Mouse (Mus musculus): ENCODE results near the gene Tas1r3. TPM values are rescaled to one million over a fixed set of nuclear protein-coding genes. Genes with fewer than 3 reads are reported as not detected.

The Tas1r3 gene
- polyA plus RNA-seq, 1 experiment from 2014 or later, result 0.57 TPM

- Histone ChIP-seq H3K4me3 (no peak overlapping the region), H3K4me1 (peaks cover 31% of the 10 kb centered on the region), H3K9ac (replicated peaks) (no peak overlapping the region), H3K27me3 (no peaks in the 10 kb centered on the region), H3K9me3 (no peaks in the 10 kb centered on the region), H3K36me3 (peaks cover 26% of the 10 kb centered on the region), H3K4me2 (replicated peaks) (0 out of 2 replicates have a peak overlapping the region, but pooled peaks have one; percentile 96), H3K27ac (replicated peaks) (no peak overlapping the region)
- WGBS, result 93% methylated on average over 3 of the region's 3 CpGs
- no peak for ATAC-seq (ENCODE audit: low FRiP score, low read depth)
Observed at GRCm38 (mm10) chr4:155849792-155850451, 13.2 kb downstream of the Tas1r3 start.

DNA sequence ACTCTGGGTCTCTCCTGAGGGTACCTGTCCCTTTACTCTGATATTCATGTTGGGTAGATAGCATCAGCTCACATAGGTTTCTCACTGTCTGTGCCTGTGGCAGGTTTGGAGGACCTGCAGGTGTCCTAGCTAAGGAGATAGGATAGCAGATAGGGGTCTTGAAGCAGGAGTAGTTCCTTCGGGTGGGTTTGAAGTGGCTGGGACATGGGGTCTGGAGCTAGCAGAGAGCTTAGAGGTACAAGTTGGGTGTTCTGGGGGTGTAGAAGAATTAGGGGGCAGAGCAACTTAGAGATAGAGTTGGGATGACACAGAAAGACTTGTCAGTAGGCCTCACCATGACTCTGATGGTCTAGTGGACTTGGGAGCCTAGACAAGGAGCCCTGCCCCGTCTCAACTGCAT, 13.8 kb downstream of the Tas1r3 start:
- H3K4me3 ChIP-seq, result peak overlapping the region; percentile 85; the same call in 1 of the 2 replicates
- 0 out of 2 replicates have a peak overlapping the region, but pooled peaks have one; percentile 90 for H3K9ac ChIP-seq (replicated peaks)
- H3K4me2 ChIP-seq (replicated peaks), result peak overlapping the region; percentile 96; the same call in 1 of the 2 replicates

DNA sequence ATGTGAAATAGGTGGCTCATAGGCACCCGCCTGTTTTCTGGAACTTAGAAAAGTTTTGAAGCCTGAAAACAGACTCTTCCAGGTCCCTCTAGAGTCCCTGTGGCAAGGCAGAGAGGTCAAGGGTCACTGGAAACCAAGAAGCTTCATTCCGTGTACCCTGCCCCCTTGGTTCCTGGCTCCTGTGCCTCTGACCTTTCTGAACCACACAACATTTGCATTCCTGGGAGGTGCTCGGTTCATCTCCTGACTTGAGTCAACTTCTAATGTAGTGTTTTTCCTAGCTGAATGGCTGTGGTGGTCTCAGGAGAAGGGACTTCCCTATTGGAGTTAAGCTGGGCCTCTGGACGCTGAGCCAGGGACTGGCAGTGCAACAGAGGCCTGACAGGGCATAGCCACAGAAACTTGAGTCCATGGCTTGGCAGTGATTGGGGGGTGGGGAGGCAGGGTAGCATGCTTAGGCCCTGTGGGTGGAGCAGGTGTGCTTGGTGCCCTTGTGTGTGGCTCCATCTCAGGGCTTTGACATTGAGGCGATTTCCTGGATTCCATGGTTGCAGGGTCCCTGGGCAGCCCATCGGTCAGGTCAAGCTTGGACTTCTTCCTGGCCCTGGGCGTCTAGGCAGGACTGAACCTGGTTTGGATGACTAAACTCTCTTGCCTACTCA, 14.6 kb downstream of the Tas1r3 start:
- 59% methylated on average over 7 of the region's 7 CpGs for WGBS
- H3K27ac ChIP-seq (replicated peaks), result no peak overlapping the region

More for the DNA sequence above, 13.8 kb downstream of the Tas1r3 start:
- H3K27ac ChIP-seq (replicated peaks), result no peak overlapping the region
- H3K27me3 ChIP-seq, result no peaks in the 10 kb centered on the region
- H3K4me1 ChIP-seq, result peaks cover 31% of the 10 kb centered on the region
- 89% methylated on average over 2 of the region's 2 CpGs for WGBS
- no peak for ATAC-seq (ENCODE audit: low FRiP score, low read depth)
- no peaks in the 10 kb centered on the region for H3K9me3 ChIP-seq
- peaks cover 20% of the 10 kb centered on the region for H3K36me3 ChIP-seq

DNA sequence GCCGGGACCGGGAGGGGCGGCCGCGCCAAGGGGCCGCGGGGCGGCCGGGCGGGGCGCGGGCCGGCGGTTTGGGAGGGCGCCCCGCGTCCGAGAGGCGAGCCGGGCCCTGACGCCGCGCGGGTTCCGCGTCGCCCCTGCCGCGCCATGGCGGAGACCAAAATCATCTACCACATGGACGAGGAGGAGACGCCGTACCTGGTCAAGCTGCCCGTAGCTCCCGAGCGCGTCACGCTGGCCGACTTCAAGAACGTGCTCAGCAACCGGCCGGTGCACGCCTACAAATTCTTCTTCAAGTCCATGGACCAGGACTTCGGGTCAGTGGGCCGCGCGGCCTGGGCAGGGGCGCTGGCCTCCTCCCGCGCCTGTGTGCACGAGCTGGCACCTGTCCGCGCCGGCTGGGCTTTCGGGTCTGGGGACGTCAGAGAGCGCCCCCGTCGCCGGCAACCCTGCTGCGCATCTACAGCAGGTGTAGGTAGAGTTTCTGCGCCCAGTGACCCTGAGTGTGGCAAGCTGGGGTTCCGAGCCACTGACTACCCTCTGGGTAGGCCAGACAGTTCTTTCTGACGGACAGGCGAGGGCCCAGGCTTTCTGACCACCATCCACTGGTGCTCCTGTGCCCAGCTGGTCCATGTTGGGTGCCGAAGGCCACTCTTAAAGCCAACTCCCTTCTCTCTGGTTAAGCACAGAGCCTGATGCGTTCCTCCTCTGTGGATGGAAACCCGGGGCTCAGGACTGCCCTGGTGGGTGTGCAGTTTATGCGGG, 15.4 kb downstream of the Tas1r3 start:
- H3K27me3 ChIP-seq, result no peaks in the 10 kb centered on the region
- peak; percentile 32 for ATAC-seq (ENCODE audit: low FRiP score, low read depth)
- H3K4me2 ChIP-seq (replicated peaks), result peak overlapping the region; percentile 96
- H3K9me3 ChIP-seq, result no peaks in the 10 kb centered on the region
- H3K36me3 ChIP-seq, result 0 out of 2 replicates have a peak, but pooled peaks cover 5% of the 10 kb centered on the region
- WGBS, result 2% methylated on average over 41 of the region's 69 CpGs
- H3K27ac ChIP-seq (replicated peaks), result peak overlapping the region; percentile 69
- peak overlapping the region; percentile 85 for H3K4me3 ChIP-seq
- peak overlapping the region; percentile 90 for H3K9ac ChIP-seq (replicated peaks)
- peaks cover 31% of the 10 kb centered on the region for H3K4me1 ChIP-seq

More for the DNA sequence above, 14.6 kb downstream of the Tas1r3 start:
- peak overlapping the region; percentile 96 for H3K4me2 ChIP-seq (replicated peaks)
- no peaks in the 10 kb centered on the region for H3K9me3 ChIP-seq
- H3K4me1 ChIP-seq, result peaks cover 31% of the 10 kb centered on the region
- H3K27me3 ChIP-seq, result no peaks in the 10 kb centered on the region
- H3K36me3 ChIP-seq, result peaks cover 12% of the 10 kb centered on the region; the same call in 1 of the 2 replicates
- H3K9ac ChIP-seq (replicated peaks), result peak overlapping the region; percentile 90
- ATAC-seq (ENCODE audit: low FRiP score, low read depth), result no peak
- H3K4me3 ChIP-seq, result peak overlapping the region; percentile 85

DNA sequence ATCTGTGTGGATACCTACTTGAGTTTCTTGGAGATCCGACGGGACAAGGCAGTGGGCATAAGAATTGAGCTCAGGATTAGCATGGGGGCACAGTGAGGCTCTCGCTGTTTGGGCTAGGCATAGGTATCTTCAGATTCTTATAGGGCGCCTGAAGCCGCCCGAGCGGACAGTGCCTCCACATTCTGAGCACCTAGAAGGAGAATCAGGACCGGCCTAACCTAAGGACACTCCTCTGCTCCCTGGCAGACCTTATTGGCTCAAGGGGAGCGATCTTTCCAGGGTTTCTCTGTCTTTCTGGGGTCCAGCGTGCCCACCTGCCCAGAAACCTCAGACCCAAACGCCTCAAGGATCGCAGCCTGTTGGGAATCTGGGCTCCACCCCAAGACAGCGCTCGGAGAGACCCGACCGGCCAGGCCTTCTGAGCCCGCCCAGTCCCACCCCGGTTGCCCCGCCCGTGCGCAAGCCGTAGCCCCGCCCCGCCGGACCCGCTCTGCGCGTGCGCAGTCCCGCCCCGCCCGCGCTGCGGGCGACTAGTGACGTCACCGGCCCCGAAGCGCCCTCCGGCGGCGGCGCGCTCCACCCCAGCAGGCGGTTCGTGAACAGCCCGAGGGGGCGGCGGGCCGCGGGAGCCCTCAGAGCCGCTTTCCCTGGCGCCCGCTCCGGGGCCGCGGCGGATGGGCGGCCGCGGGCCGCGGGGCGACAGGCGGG, 16.1 kb downstream of the Tas1r3 start, which contains the start of gene Dvl1:
TSS of gene Dvl1 (plus strand) at position 532 of the 708 bp plus-strand sequence.
- Histone ChIP-seq H3K27ac (replicated peaks) (peak within 1 kb of the TSS; percentile 77), H3K9me3 (no peaks in the 10 kb centered on the region), H3K4me2 (replicated peaks) (peak within 1 kb of the TSS; percentile 96), H3K4me3 (peak within 1 kb of the TSS; percentile 85), H3K4me1 (peaks cover 31% of the 10 kb centered on the region), H3K9ac (replicated peaks) (peak within 1 kb of the TSS; percentile 90), H3K27me3 (peaks cover under 1% of the 10 kb centered on the region), H3K36me3 (0 out of 2 replicates have a peak, but pooled peaks cover 5% of the 10 kb centered on the region)
- ATAC-seq (ENCODE audit: low FRiP score, low read depth), result peak; percentile 91
- WGBS, result 3% methylated on average over 35 of the region's 65 CpGs

DNA sequence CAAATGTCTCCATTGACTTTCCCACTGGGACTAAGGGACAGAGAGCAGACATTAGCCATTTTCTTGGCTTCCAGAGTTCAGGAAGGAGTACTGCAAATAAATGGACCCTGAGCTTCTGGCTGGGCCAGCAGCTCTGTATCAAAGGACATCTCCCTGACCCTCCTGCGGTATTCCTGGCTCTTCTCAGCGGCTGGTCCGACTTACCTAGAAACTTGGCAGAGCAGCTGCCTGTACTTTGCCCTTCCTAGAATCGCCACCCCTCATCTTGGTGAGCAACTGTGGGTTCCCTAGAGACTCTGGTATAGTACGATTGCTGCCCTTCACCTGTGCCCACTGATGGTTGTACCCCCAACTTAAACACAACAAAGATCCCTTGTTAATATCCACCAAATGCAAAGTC, 19.9 kb downstream of the Tas1r3 start:
- Histone ChIP-seq H3K27me3 (peaks cover 14% of the 10 kb centered on the region), H3K4me3 (no peak overlapping the region), H3K36me3 (0 out of 2 replicates have a peak, but pooled peaks cover 5% of the 10 kb centered on the region), H3K9me3 (no peaks in the 10 kb centered on the region), H3K4me2 (replicated peaks) (no peak overlapping the region), H3K4me1 (peaks cover 40% of the 10 kb centered on the region), H3K27ac (replicated peaks) (no peak overlapping the region), H3K9ac (replicated peaks) (no peak overlapping the region)
- ATAC-seq (ENCODE audit: low FRiP score, low read depth), result no peak
- 95% methylated on average over 5 of the region's 5 CpGs for WGBS

DNA sequence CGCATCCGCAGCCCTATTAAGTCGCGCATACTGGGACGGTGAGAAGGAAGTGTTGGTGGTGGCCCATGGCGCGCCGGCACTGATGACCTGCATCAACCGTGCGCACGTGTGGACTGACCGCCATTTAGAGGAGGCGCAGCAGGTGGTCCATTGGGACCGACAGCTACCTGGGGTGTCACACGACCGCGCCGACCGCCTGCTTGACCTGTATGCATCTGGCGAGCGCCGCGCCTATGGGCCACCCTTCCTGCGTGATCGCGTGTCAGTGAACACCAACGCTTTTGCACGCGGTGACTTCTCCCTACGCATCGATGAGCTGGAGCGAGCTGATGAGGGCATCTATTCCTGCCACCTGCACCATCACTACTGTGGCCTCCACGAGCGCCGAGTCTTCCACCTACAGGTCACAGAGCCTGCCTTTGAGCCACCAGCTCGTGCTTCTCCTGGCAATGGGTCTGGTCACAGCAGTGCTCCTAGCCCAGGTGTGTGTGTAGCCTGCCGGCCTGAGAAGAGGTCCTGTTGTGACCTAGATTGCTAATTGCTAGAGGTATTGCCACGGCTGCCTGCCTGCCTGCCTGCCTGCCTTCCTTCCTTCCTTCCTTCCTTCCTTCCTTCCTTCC, 21.4 kb downstream of the Tas1r3 start:
- H3K36me3 ChIP-seq, result 0 out of 2 replicates have a peak, but pooled peaks cover 5% of the 10 kb centered on the region
- H3K9ac ChIP-seq (replicated peaks), result no peak overlapping the region
- H3K4me1 ChIP-seq, result peaks cover 32% of the 10 kb centered on the region
- H3K9me3 ChIP-seq, result no peaks in the 10 kb centered on the region
- H3K27me3 ChIP-seq, result peaks cover 14% of the 10 kb centered on the region
- H3K4me2 ChIP-seq (replicated peaks), result peak overlapping the region; percentile 70
- no peak for ATAC-seq (ENCODE audit: low FRiP score, low read depth)
- WGBS, result 45% methylated on average over 38 of the region's 38 CpGs
- H3K4me3 ChIP-seq, result peak overlapping the region; percentile 42
- no peak overlapping the region for H3K27ac ChIP-seq (replicated peaks)

- under 1% methylated on average over 32 of the region's 32 CpGs for WGBS
- Histone ChIP-seq H3K4me2 (replicated peaks) (peak overlapping the region; percentile 70), H3K4me3 (peak overlapping the region; percentile 42), H3K4me1 (peaks cover 26% of the 10 kb centered on the region), H3K9me3 (no peaks in the 10 kb centered on the region), H3K27me3 (peaks cover 14% of the 10 kb centered on the region), H3K9ac (replicated peaks) (peak overlapping the region; percentile 57), H3K36me3 (0 out of 2 replicates have a peak, but pooled peaks cover 5% of the 10 kb centered on the region), H3K27ac (replicated peaks) (no peak overlapping the region)
- ATAC-seq (ENCODE audit: low FRiP score, low read depth), result peak; percentile 43; the same call in 1 of the 2 replicates
Observed at GRCm38 (mm10) chr4:155841003-155841454, 22.1 kb downstream of the Tas1r3 start.

GRCm38 (mm10) chr4:155840076-155841002, 22.8 kb downstream of the Tas1r3 start:
- H3K27ac ChIP-seq (replicated peaks), result peak overlapping the region; percentile 30
- peak overlapping the region; percentile 57 for H3K9ac ChIP-seq (replicated peaks)
- H3K4me2 ChIP-seq (replicated peaks), result peak overlapping the region; percentile 70
- ATAC-seq (ENCODE audit: low FRiP score, low read depth), result no peak
- 4% methylated on average over 8 of the region's 8 CpGs for WGBS
- H3K9me3 ChIP-seq, result no peaks in the 10 kb centered on the region
- peak overlapping the region; percentile 42 for H3K4me3 ChIP-seq
- peaks cover 26% of the 10 kb centered on the region for H3K4me1 ChIP-seq
- H3K27me3 ChIP-seq, result peaks cover 14% of the 10 kb centered on the region
- 0 out of 2 replicates have a peak, but pooled peaks cover 5% of the 10 kb centered on the region for H3K36me3 ChIP-seq

DNA sequence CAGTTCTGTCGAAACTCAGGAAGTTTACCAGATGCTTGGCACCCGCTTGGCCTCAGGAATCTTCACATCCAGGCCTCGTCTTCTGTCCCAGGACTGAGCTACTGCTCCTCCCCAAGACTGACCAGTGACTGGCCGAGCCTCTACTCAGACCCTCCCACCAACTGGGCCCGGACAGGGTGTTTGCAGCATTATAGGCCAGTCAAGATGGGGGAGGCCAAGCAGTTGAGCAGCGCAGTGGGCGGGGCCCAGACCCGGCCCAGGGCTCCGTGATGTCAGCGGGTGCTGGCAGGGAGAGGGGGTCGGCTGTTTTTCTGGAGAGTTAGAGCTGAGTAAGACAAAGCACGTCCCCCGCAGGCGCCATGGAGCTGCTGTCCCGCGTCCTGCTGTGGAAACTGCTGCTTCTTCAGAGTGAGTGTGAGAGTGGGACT, 23.7 kb downstream of the Tas1r3 start, which contains the start of gene Mxra8:
TSS of gene Mxra8 (plus strand) at position 198 of the 428 bp plus-strand sequence.
- H3K4me2 ChIP-seq (replicated peaks), result peak within 1 kb of the TSS; percentile 70
- ATAC-seq (ENCODE audit: low FRiP score, low read depth), result peak; percentile 85
- H3K9ac ChIP-seq (replicated peaks), result peak within 1 kb of the TSS; percentile 56
- H3K9me3 ChIP-seq, result no peaks in the 10 kb centered on the region
- peak within 1 kb of the TSS; percentile 42 for H3K4me3 ChIP-seq
- 0 out of 2 replicates have a peak, but pooled peaks cover 5% of the 10 kb centered on the region for H3K36me3 ChIP-seq
- 2% methylated on average over 16 of the region's 16 CpGs for WGBS
- peaks cover 14% of the 10 kb centered on the region for H3K27me3 ChIP-seq
- peak within 1 kb of the TSS; percentile 30 for H3K27ac ChIP-seq (replicated peaks)
- peaks cover 26% of the 10 kb centered on the region for H3K4me1 ChIP-seq

All from midbrain, embryonic 12.5 days (tissue).